Mouse (Mus musculus): ENCODE results near the gene Pced1b. TPM values are rescaled to one million over a fixed set of nuclear protein-coding genes. Genes with fewer than 3 reads are reported as not detected.
"Not testable (repeated sequence)": the region's sequence is repeated elsewhere in the genome, so short reads cannot be mapped to it uniquely, and the experiment has no call there.

Pced1b gene
- total and polyA plus RNA-seq, 3 experiments = 3.6 to 3.9 (median 3.8) TPM

DNA sequence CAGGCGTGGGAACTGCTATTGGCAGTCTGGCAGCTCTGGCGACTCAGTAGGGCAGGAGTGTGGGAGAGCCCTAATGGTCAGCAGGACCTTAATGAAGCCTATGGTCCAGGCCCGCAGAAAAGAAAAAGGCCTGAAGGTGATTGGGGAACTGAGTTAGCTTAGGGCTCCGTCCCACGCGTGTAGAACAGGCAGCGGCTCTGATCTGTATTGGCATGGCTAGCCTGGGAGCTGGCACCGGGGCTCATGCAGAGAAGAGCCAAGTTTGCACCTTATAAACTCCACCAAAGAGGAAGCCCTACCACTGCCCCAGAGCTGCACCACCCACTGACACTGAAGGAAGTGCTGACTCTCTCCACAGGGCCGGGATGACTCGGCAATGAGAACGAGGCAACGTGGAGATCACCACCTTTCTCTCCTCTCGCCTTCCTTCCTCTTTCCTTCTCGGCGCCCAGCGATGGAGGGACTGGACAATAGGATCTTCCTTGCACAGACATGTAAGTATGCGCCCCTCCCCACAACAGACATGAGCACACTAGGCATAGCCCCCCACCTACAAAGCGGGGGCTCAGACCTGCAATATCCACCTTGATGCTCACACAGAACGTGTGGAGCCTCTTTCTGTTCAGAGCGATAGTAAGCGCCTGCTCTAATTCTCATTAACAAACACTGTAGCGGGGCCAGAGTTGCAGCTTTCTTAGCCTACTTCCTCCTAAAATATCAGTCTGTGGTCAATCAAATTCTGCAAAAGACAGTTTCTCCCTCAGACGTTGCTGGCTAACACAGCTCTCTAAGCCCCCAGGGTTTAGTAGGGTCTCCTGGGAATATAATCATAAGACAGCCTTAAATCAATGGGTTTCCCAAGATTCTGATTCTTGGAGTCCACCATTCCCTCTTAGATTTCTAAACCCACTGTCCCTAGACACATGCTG is 114.2 kb downstream of the Pced1b start:
- Histone ChIP-seq H3K27ac (no peak overlapping the region), H3K36me3 (ENCODE audit: control insufficient read depth, insufficient read depth, low read length) (no peaks in the 10 kb centered on the region), H3K4me1 (ENCODE audit: control insufficient read depth, insufficient read depth, low read length) (no peaks in the 10 kb centered on the region), H3K27me3 (ENCODE audit: control insufficient read depth, insufficient read depth, low read length) (no peaks in the 10 kb centered on the region), H3K79me2 (replicated peaks; ENCODE audit: control insufficient read depth, insufficient read depth, low read length) (no peaks in the 10 kb centered on the region), H3K9ac (ENCODE audit: low read depth, low read length) (no peak overlapping the region), H3K4me3 (no peak overlapping the region)
- TF ChIP-seq CTCF (IDR thresholded peaks at IDR 0.05) (no peak), POLR2A (IDR thresholded peaks at IDR 0.05; ENCODE audit: insufficient read depth, low read depth, low read length) (no peak), EP300 (IDR thresholded peaks at IDR 0.05; ENCODE audit: insufficient read depth, low read depth, low read length) (no peak)
- WGBS = 67% methylated on average over 23 of the region's 23 CpGs
- DNase-seq = peak in 1 of 2 experiments; percentile 40
- intact Hi-C loops (cut with DNase I) = no loop called here

DNA sequence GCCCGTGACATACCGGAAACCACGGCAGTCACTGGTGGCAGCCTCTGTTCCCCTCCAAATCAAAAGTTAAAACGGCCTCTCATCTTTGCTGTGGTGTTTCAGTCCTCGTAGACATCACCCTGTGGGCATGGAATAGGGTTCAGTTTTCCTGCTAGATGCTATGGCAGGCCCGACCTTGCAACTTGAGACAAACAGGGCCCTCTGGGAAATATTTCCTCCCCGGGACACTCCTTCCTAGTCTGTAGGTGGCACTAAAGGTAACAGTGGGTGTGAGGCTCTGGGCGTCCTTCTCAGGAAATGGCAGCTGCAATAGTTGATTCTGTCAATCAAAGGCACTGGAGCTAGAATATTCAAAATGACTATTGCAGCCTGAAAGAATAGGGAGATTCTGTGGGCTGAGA is 114.9 kb downstream of the Pced1b start:
- Histone ChIP-seq H3K27me3 (ENCODE audit: control insufficient read depth, insufficient read depth, low read length) (no peaks in the 10 kb centered on the region), H3K79me2 (replicated peaks; ENCODE audit: control insufficient read depth, insufficient read depth, low read length) (no peaks in the 10 kb centered on the region), H3K4me3 (no peak overlapping the region), H3K4me1 (ENCODE audit: control insufficient read depth, insufficient read depth, low read length) (no peaks in the 10 kb centered on the region), H3K27ac (no peak overlapping the region), H3K36me3 (ENCODE audit: control insufficient read depth, insufficient read depth, low read length) (no peaks in the 10 kb centered on the region), H3K9ac (ENCODE audit: low read depth, low read length) (no peak overlapping the region)
- intact Hi-C loops (cut with DNase I) = no loop called here
- DNase-seq = peak in 1 of 2 experiments; percentile 34
- TF ChIP-seq POLR2A (IDR thresholded peaks at IDR 0.05; ENCODE audit: insufficient read depth, low read depth, low read length) = no peak
- no peak for TF ChIP-seq CTCF (IDR thresholded peaks at IDR 0.05)
- TF ChIP-seq EP300 (IDR thresholded peaks at IDR 0.05; ENCODE audit: insufficient read depth, low read depth, low read length) = no peak
- whole genome bisulfite sequencing = 71% methylated on average over 8 of the region's 8 CpGs

DNA sequence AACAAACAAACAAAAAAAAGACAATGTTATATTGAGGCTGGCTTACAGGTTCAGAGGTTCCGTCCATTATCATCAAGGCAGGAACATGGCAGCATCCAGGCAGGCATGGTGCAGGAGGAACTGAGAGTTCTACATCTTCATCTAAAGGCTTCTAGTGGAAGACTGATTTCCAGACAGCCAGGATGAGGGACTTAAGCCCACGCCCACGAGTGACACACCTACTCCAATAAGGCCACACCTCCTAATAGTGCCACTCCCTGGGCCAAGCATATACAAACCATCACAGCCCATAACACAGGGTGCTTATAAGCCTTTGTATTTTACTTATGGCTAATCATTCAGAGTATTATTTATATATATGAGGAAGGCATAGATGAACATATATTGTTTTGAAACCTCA is 117.4 kb downstream of the Pced1b start:
- H3K79me2 ChIP-seq (replicated peaks; ENCODE audit: control insufficient read depth, insufficient read depth, low read length); H3K9ac ChIP-seq (ENCODE audit: low read depth, low read length); H3K4me3 ChIP-seq; DNase-seq; H3K27ac ChIP-seq; H3K27me3 ChIP-seq (ENCODE audit: control insufficient read depth, insufficient read depth, low read length); H3K36me3 ChIP-seq (ENCODE audit: control insufficient read depth, insufficient read depth, low read length); intact Hi-C loops (cut with DNase I); H3K4me1 ChIP-seq (ENCODE audit: control insufficient read depth, insufficient read depth, low read length): not testable (repeated sequence)
- 86% methylated on average over 3 of the region's 3 CpGs for WGBS

DNA sequence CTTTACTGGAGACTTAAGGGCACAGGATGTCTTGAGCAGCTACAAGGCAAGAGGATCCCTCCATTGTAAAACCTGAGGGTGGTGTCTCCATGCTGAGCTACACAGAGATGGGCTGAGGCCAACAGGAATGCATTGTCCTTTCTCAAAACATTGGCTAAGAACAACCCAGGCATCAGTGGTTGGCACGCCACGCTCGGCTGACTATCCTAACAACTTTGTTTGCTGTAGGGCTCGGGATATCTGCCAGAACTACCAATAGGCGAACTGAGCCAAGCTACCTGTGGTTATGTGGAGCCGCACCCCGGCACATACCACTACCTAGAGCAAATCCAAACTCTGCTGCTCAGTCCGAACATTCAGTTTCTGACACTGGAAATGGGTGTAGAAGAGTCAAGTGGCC is 118.1 kb downstream of the Pced1b start:
- H3K36me3 ChIP-seq (ENCODE audit: control insufficient read depth, insufficient read depth, low read length) = no peaks in the 10 kb centered on the region
- intact Hi-C loops (cut with DNase I) = no loop called here
- 92% methylated on average over 8 of the region's 8 CpGs for WGBS

DNA sequence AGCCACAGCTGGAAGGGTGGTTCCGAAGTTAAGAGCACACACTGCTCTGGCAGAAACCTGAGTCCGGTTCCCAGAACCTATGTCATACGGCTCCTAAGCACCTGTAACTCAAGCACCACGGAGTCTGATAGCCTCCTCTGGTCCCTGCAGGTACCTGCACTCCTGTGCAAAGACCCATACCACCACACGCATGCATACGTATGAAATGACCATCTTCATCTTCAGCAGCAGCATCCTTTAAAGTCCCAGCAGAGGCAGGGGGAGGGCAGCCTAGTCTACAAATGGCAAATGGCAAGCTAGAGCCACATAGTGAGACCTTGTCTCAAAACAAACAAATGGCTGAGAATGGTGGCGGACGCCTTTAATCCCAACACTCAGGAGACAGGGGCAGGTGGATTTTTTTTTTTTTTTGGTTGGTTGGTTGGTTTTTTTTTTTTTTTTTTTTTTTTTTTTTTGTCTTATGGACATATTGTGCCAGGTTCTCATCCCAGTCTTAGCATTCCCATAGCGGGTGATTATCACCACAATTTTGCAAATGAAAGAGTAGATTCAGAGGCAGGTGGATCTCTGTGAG is 121.2 kb downstream of the Pced1b start:
- intact Hi-C loops (cut with DNase I) = no loop called here
- no peak for DNase-seq
- 90% methylated on average over 9 of the region's 9 CpGs for WGBS

More for the DNA sequence above, 118.1 kb downstream of the Pced1b start:
- Histone ChIP-seq H3K4me3 (no peak overlapping the region), H3K79me2 (replicated peaks; ENCODE audit: control insufficient read depth, insufficient read depth, low read length) (no peaks in the 10 kb centered on the region), H3K27me3 (ENCODE audit: control insufficient read depth, insufficient read depth, low read length) (no peaks in the 10 kb centered on the region), H3K4me1 (ENCODE audit: control insufficient read depth, insufficient read depth, low read length) (no peaks in the 10 kb centered on the region), H3K27ac (no peak overlapping the region), H3K9ac (ENCODE audit: low read depth, low read length) (no peak overlapping the region)
- no peak for DNase-seq
- TF ChIP-seq POLR2A (IDR thresholded peaks at IDR 0.05; ENCODE audit: insufficient read depth, low read depth, low read length) (no peak), CTCF (IDR thresholded peaks at IDR 0.05) (no peak), EP300 (IDR thresholded peaks at IDR 0.05; ENCODE audit: insufficient read depth, low read depth, low read length) (no peak)

DNA sequence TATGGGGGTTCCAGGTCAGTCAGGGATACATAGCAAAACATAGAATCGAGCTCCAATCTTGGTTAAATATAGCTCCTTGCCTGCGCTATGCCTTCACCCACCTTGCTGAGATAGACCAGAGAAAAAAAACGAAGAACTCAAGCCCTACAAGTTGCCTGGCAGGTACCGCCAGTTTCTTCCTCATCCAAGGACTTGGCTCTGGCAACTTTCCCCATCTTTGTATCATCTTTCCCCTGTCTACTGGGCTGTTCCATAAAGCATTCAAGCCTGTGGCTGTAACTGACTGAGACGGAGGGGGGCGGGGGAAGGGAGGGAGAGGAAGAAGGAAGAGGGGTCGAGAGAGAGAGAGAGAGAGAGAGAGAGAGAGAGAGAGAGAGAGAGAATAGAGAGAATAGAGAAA is 121.7 kb downstream of the Pced1b start:
- Histone ChIP-seq H3K9ac (ENCODE audit: low read depth, low read length) (no peak overlapping the region), H3K27me3 (ENCODE audit: control insufficient read depth, insufficient read depth, low read length) (no peaks in the 10 kb centered on the region), H3K36me3 (ENCODE audit: control insufficient read depth, insufficient read depth, low read length) (no peaks in the 10 kb centered on the region), H3K79me2 (replicated peaks; ENCODE audit: control insufficient read depth, insufficient read depth, low read length) (no peaks in the 10 kb centered on the region), H3K4me1 (ENCODE audit: control insufficient read depth, insufficient read depth, low read length) (no peaks in the 10 kb centered on the region; the same call in 1 of the 2 replicates), H3K27ac (no peak overlapping the region), H3K4me3 (no peak overlapping the region)
- intact Hi-C loops (cut with DNase I) = no loop called here
- DNase-seq = no peak
- TF ChIP-seq EP300 (IDR thresholded peaks at IDR 0.05; ENCODE audit: insufficient read depth, low read depth, low read length) (no peak), POLR2A (IDR thresholded peaks at IDR 0.05; ENCODE audit: insufficient read depth, low read depth, low read length) (no peak), CTCF (IDR thresholded peaks at IDR 0.05) (no peak)
- 80% methylated on average over 7 of the region's 7 CpGs for WGBS

More for the DNA sequence above, 121.2 kb downstream of the Pced1b start:
- no peaks in the 10 kb centered on the region for H3K27me3 ChIP-seq (ENCODE audit: control insufficient read depth, insufficient read depth, low read length)
- no peak overlapping the region for H3K9ac ChIP-seq (ENCODE audit: low read depth, low read length)
- H3K79me2 ChIP-seq (replicated peaks; ENCODE audit: control insufficient read depth, insufficient read depth, low read length) = no peaks in the 10 kb centered on the region
- H3K4me1 ChIP-seq (ENCODE audit: control insufficient read depth, insufficient read depth, low read length) = no peaks in the 10 kb centered on the region; the same call in 1 of the 2 replicates
- TF ChIP-seq CTCF (IDR thresholded peaks at IDR 0.05) = no peak
- no peak for TF ChIP-seq POLR2A (IDR thresholded peaks at IDR 0.05; ENCODE audit: insufficient read depth, low read depth, low read length)
- TF ChIP-seq EP300 (IDR thresholded peaks at IDR 0.05; ENCODE audit: insufficient read depth, low read depth, low read length) = no peak
- no peak overlapping the region for H3K4me3 ChIP-seq
- H3K36me3 ChIP-seq (ENCODE audit: control insufficient read depth, insufficient read depth, low read length) = no peaks in the 10 kb centered on the region
- no peak overlapping the region for H3K27ac ChIP-seq

Data from heart, adult 2 months (tissue).